Mouse (Mus musculus) liver, postnatal 0 days (tissue): ENCODE measurements around the gene Dcaf11.
A peak's percentile ranks its signal among the peaks of the same experiment; 100 is the strongest.

ENCODE experiments used
- CTCF ChIP-seq: sonication (generic); IDR thresholded peaks from 2 replicates; pipeline ENCODE4 v1.5.1; 2016; ENCODE audit warnings: antibody characterized with exemption, low read depth
- EP300 ChIP-seq: IDR thresholded peaks from 2 replicates; pipeline ENCODE4 v1.6.1; 2016; ENCODE audit warnings: antibody characterized with exemption, low read depth, mild to moderate bottlenecking

- TF ChIP-seq CTCF, result peak; percentile 65
- TF ChIP-seq EP300, result no peak
These were observed 22.3 kb downstream of the Dcaf11 start for GRCm38 (mm10) chr14:55581981-55582681.
